Mouse (Mus musculus) intestine, postnatal 0 days (tissue): ENCODE measurements around the gene Haus7. TPM values are rescaled to one million over a fixed set of nuclear protein-coding genes. Genes with fewer than 3 reads are reported as not detected.

ENCODE experiments used
- ATAC-seq: fragments of 200-750 bp; cut with Nextera tagmentation; 2 replicates; pipeline ENCODE4 v1.8.0; 2017; ENCODE audit warnings: mild to moderate bottlenecking, moderate TSS enrichment, moderate library complexity
- H3K27ac ChIP-seq: fragments of 300-500 bp; sonication (generic); 2 replicates; pipeline ENCODE4 v1.5.1; 2014; ENCODE audit warnings: mild to moderate bottlenecking, low read depth, low read length, moderate library complexity
- H3K27me3 ChIP-seq: fragments of 300-500 bp; sonication (generic); replicated peaks from 2 replicates; pipeline ENCODE4 v1.6.1; 2014; ENCODE audit warnings: low read length, mixed read lengths; ENCODE audit not compliant: control insufficient read depth, insufficient read depth
- H3K36me3 ChIP-seq: fragments of 300-500 bp; sonication (generic); 2 replicates; pipeline ENCODE4 v1.6.1; 2014; ENCODE audit warnings: mild to moderate bottlenecking, moderate library complexity; ENCODE audit not compliant: control insufficient read depth, insufficient read depth
- H3K4me1 ChIP-seq: fragments of 300-500 bp; sonication (generic); replicated peaks from 2 replicates; pipeline ENCODE4 v1.6.1; 2014; ENCODE audit warnings: antibody characterized with exemption, low read length, mixed read lengths; ENCODE audit not compliant: control insufficient read depth, insufficient read depth
- H3K4me2 ChIP-seq: fragments of 300-500 bp; sonication (generic); replicated peaks from 2 replicates; pipeline ENCODE4 v1.6.1; 2014; ENCODE audit warnings: low read depth, mild to moderate bottlenecking, moderate library complexity
- H3K4me3 ChIP-seq: fragments of 300-500 bp; sonication (generic); 2 replicates; pipeline ENCODE4 v1.5.1; 2014; ENCODE audit warnings: low read depth, low read length
- H3K9ac ChIP-seq: fragments of 300-500 bp; sonication (generic); 2 replicates; pipeline ENCODE4 v1.6.1; 2014; ENCODE audit warnings: mild to moderate bottlenecking, low read depth, low read length
- H3K9me3 ChIP-seq: fragments of 300-500 bp; sonication (generic); 2 replicates; pipeline ENCODE4 v1.6.1; 2016; ENCODE audit warnings: mixed run types; ENCODE audit not compliant: control insufficient read depth
- CTCF ChIP-seq: sonication (generic); IDR thresholded peaks from 2 replicates; pipeline ENCODE4 v1.5.1; 2016; ENCODE audit warnings: low read depth, mild to moderate bottlenecking, control low read depth, antibody characterized with exemption, moderate library complexity
- WGBS: fragments of 180-500 bp; shearing (Covaris S2); extraction: QIAGEN DNeasy Blood & Tissue Kit; methylation state at CpG from one replicate; pipeline ENCODE4 v1.1.7; 2014; 5-methylcytosine and 5-hydroxymethylcytosine counted together
- polyA plus RNA-seq: library from polyadenylated mRNA; unstranded; fragments of >200 nt; fragmentation: Nextera tagmentation; extraction: Ambion mirVana; gene quantifications from 2 replicates; pipeline ENCODE4 v1.2.1, GENCODE M21; 2015

Gene Haus7
- polyA plus RNA-seq, 1 experiment from 2014 or later = 38.2 TPM

- Histone ChIP-seq H3K4me1 (no peaks in the 10 kb centered on the region), H3K4me3 (no peak overlapping the region), H3K27ac (no peak overlapping the region), H3K27me3 (no peaks in the 10 kb centered on the region), H3K36me3 (no peaks in the 10 kb centered on the region), H3K9me3 (no peaks in the 10 kb centered on the region), H3K4me2 (no peak overlapping the region), H3K9ac (no peak overlapping the region)
- WGBS = 67% methylated on average over 2 of the region's 2 CpGs
- no peak for ATAC-seq
- no peak for TF ChIP-seq CTCF
Measured at GRCm38 (mm10) chrX:73441428-73441827, 17.4 kb downstream of the Haus7 start.

- no peaks in the 10 kb centered on the region for H3K4me1 ChIP-seq
Measured at GRCm38 (mm10) chrX:73435252-73435651, 23.6 kb downstream of the Haus7 start, which contains the start of gene Trex2. Trex2 (minus strand) TSS chrX:73435344.

GRCm38 (mm10) chrX:73432850-73433249 is 26.0 kb downstream of the Haus7 start:
- H3K9ac ChIP-seq = no peak overlapping the region
- no peak overlapping the region for H3K4me3 ChIP-seq
- 55% methylated on average over 5 of the region's 5 CpGs for WGBS
- ATAC-seq = no peak
- H3K4me2 ChIP-seq = no peak overlapping the region
- H3K4me1 ChIP-seq = no peaks in the 10 kb centered on the region
- no peaks in the 10 kb centered on the region for H3K9me3 ChIP-seq
- H3K27me3 ChIP-seq = no peaks in the 10 kb centered on the region
- H3K36me3 ChIP-seq = no peaks in the 10 kb centered on the region
- no peak overlapping the region for H3K27ac ChIP-seq
- no peak for TF ChIP-seq CTCF

More at GRCm38 (mm10) chrX:73435252-73435651, 23.6 kb downstream of the Haus7 start, which contains the start of gene Trex2:
- Histone ChIP-seq H3K27me3 (no peaks in the 10 kb centered on the region), H3K36me3 (no peaks in the 10 kb centered on the region), H3K27ac (no peak within 1 kb of the TSS), H3K9me3 (no peaks in the 10 kb centered on the region), H3K4me2 (no peak within 1 kb of the TSS), H3K4me3 (no peak within 1 kb of the TSS), H3K9ac (no peak within 1 kb of the TSS)
- ATAC-seq = no peak
- 54% methylated on average over 11 of the region's 11 CpGs for WGBS
- no peak for TF ChIP-seq CTCF

GRCm38 (mm10) chrX:73430036-73430435 is 28.8 kb downstream of the Haus7 start:
- ATAC-seq = no peak

GRCm38 (mm10) chrX:73412767-73413166 is 46.1 kb downstream of the Haus7 start:
- H3K36me3 ChIP-seq = no peaks in the 10 kb centered on the region
- no peaks in the 10 kb centered on the region for H3K27me3 ChIP-seq
- no peak for ATAC-seq
- no peak overlapping the region for H3K4me2 ChIP-seq
- H3K9me3 ChIP-seq = no peaks in the 10 kb centered on the region
- WGBS = 19% methylated on average over 1 of the region's 1 CpGs
- no peak for TF ChIP-seq CTCF
- H3K9ac ChIP-seq = no peak overlapping the region
- no peak overlapping the region for H3K27ac ChIP-seq
- no peak overlapping the region for H3K4me3 ChIP-seq
- H3K4me1 ChIP-seq = no peaks in the 10 kb centered on the region

More at GRCm38 (mm10) chrX:73430036-73430435, 28.8 kb downstream of the Haus7 start:
- Histone ChIP-seq H3K9me3 (no peaks in the 10 kb centered on the region), H3K9ac (no peak overlapping the region), H3K4me2 (no peak overlapping the region), H3K27ac (no peak overlapping the region), H3K4me1 (no peaks in the 10 kb centered on the region), H3K36me3 (no peaks in the 10 kb centered on the region), H3K4me3 (no peak overlapping the region), H3K27me3 (no peaks in the 10 kb centered on the region)
- TF ChIP-seq CTCF = peak; percentile 57
- 84% methylated on average over 2 of the region's 2 CpGs for WGBS

GRCm38 (mm10) chrX:73410880-73411517 is 47.8 kb downstream of the Haus7 start, which contains the start of gene Zfp92:
Zfp92 (plus strand) TSS chrX:73411096.
- Histone ChIP-seq H3K4me1 (no peaks in the 10 kb centered on the region), H3K4me2 (peak within 1 kb of the TSS; percentile 62), H3K9me3 (no peaks in the 10 kb centered on the region), H3K27me3 (no peaks in the 10 kb centered on the region), H3K4me3 (no peak within 1 kb of the TSS), H3K27ac (no peak within 1 kb of the TSS), H3K9ac (no peak within 1 kb of the TSS), H3K36me3 (no peaks in the 10 kb centered on the region)
- WGBS = 26% methylated on average over 20 of the region's 20 CpGs
- no peak for TF ChIP-seq CTCF
- peak; percentile 38; the same call in 1 of the 2 replicates for ATAC-seq
